Comparison of ENCODE assay signal across 8 mouse cellular contexts in genomic region chr10:80656863-80657623, GRCm38 (mm10). TPM values are rescaled to one million over a fixed set of nuclear protein-coding genes. Genes with fewer than 3 reads are reported as not detected.
DNase-seq lines count a peak whose midpoint lies in the region; ATAC-seq and TF ChIP-seq lines count a peak whose summit lies in the region.

TSS of gene Btbd2 (minus strand) at chr10:80657071.

- no peaks in the 10 kb centered on the region for H3K27me3 ChIP-seq in liver, embryonic 11.5 days (replicated peaks; ENCODE audit: control insufficient read depth, insufficient read depth, low read length)

- H3K27ac ChIP-seq in bone marrow, adult 2 months (ENCODE audit: control insufficient read depth, insufficient read depth, low read depth, low read length, poor library complexity), result peak within 1 kb of the TSS; percentile 36
- peak within 1 kb of the TSS; percentile 82 for H3K27ac ChIP-seq in liver, embryonic 11.5 days (ENCODE audit: low read depth, low read length)
- peak within 1 kb of the TSS; percentile 95 for H3K27ac ChIP-seq in olfactory bulb, adult 2 months (ENCODE audit: insufficient read depth, low read depth, low read length)

- H3K36me3 ChIP-seq in liver, embryonic 11.5 days (ENCODE audit: control insufficient read depth, insufficient read depth, low read length), result no peaks in the 10 kb centered on the region

- DNase-seq in left cerebral cortex, adult 18-20 months (ENCODE audit: low spot score in 2 of 2), result no peak
- DNase-seq in left cerebral cortex, adult 9 months (ENCODE audit: low spot score in 2 of 2), result no peak
- DNase-seq in gastrocnemius, postnatal 14 days, result no peak
- DNase-seq in induced T-regulatory cell, adult 2 months (ENCODE audit: low read depth), result peak; percentile 64
- DNase-seq in liver, embryonic 11.5 days (ENCODE audit: low spot score), result no peak
- DNase-seq in frontal cortex, postnatal 36 days (ENCODE audit: low spot score in 2 of 2), result no peak

- peak within 1 kb of the TSS; percentile 99 for H3K9ac ChIP-seq in liver, embryonic 11.5 days (ENCODE audit: low read depth, low read length)

- WGBS in bone marrow, adult 2 months, result 43% methylated on average over 15 of the region's 15 CpGs
- 27% methylated on average over 15 of the region's 15 CpGs for WGBS in liver, embryonic 11.5 days
- WGBS in olfactory bulb, adult 2 months, result 22% methylated on average over 15 of the region's 15 CpGs

- H3K9me3 ChIP-seq in liver, embryonic 11.5 days (ENCODE audit: control insufficient read depth, low read length), result no peaks in the 10 kb centered on the region

- intact Hi-C loops in gastrocnemius, postnatal 14 days (cut with DNase I; ENCODE audit: low total_unique reads), result no loop called here

- 0 out of 2 replicates have a peak, but pooled peaks have one; percentile 9 for TF ChIP-seq POLR2A in bone marrow, adult 2 months (IDR thresholded peaks at IDR 0.05; ENCODE audit: borderline replicate concordance, control insufficient read depth, low read depth, low read length)
- TF ChIP-seq POLR2A in olfactory bulb, adult 2 months (IDR thresholded peaks at IDR 0.05; ENCODE audit: insufficient read depth, low read depth, low read length), result 0 out of 2 replicates have a peak, but pooled peaks have one; percentile 5

- ATAC-seq in liver, embryonic 11.5 days (replicated peaks; ENCODE audit: low FRiP score), result peak; percentile 32; the same call in 1 of the 2 replicates

- H3K4me1 ChIP-seq in bone marrow, adult 2 months (ENCODE audit: control insufficient read depth, insufficient read depth, low read length), result peaks cover 6% of the 10 kb centered on the region
- peaks cover 26% of the 10 kb centered on the region for H3K4me1 ChIP-seq in liver, embryonic 11.5 days (replicated peaks; ENCODE audit: control insufficient read depth, insufficient read depth, low read length)
- H3K4me1 ChIP-seq in olfactory bulb, adult 2 months (ENCODE audit: control insufficient read depth, insufficient read depth, low read length), result peaks cover 44% of the 10 kb centered on the region

- TF ChIP-seq CTCF in bone marrow, adult 2 months (IDR thresholded peaks at IDR 0.05; ENCODE audit: control insufficient read depth, insufficient read depth, low read length), result no peak
- TF ChIP-seq CTCF in olfactory bulb, adult 2 months (IDR thresholded peaks at IDR 0.05; ENCODE audit: insufficient read depth, low read depth, low read length), result no peak

- peak within 1 kb of the TSS; percentile 96 for H3K4me2 ChIP-seq in liver, embryonic 11.5 days

- H3K4me3 ChIP-seq in bone marrow, adult 2 months (replicated peaks; ENCODE audit: control insufficient read depth, low read depth, low read length), result peak within 1 kb of the TSS; percentile 94
- peak within 1 kb of the TSS; percentile 98 for H3K4me3 ChIP-seq in liver, embryonic 11.5 days (ENCODE audit: low read depth, low read length)
- peak within 1 kb of the TSS; percentile 59 for H3K4me3 ChIP-seq in olfactory bulb, adult 2 months (ENCODE audit: insufficient read depth, low read depth, low read length)

RNA-seq across cellular contexts. Expression of gene Btbd2, which starts in this region (rescaled TPM):
- 10 to 100 TPM; 87.6 to 93.8 TPM for total RNA-seq in left cerebral cortex, adult 18-20 months (2021)
- polyA plus RNA-seq in bone marrow, adult 2 months (2011; ENCODE audit: insufficient read depth, insufficient read length, low replicate concordance, missing spikeins), result 7.0 and 22.1 TPM in 2 replicates
- total RNA-seq in gastrocnemius, postnatal 14 days (2021), result 10 to 100 TPM; 30.1 to 34.4 TPM
- 38.0 and 38.4 TPM in 2 replicates for polyA plus RNA-seq in liver, embryonic 11.5 days (2014; fragmentation: Nextera tagmentation; extraction: Ambion mirVana)
- polyA plus RNA-seq in olfactory bulb, adult 2 months (2012; ENCODE audit: insufficient read depth, insufficient read length, low replicate concordance, missing spikeins), result not detected in 2 replicates

Comparison
In these comparisons a context has a peak if more than half of its experiments do, and no peak if none do; other contexts are left out.
1. H3K27ac ChIP-seq: peak in every context shown above with its lines; median percentile 95 in olfactory bulb, adult 2 months; 82 in liver, embryonic 11.5 days; 36 in bone marrow, adult 2 months.